Mouse (Mus musculus) urinary bladder, postnatal 10 days (tissue): Measurements from ENCODE around the gene Etaa1.
"Not testable (repeated sequence)": the region's sequence is repeated elsewhere in the genome, so short reads cannot be mapped to it uniquely, and the experiment has no call there.

Source experiments
- DNase-seq: peaks from one replicate; pipeline ENCODE4 v3.0.0; 2022; ENCODE audit warnings: low spot score

Gene Etaa1

GRCm38 (mm10) chr11:17953231-17954134 is at the start of gene Etaa1:
Gene Etaa1 (minus strand): TSS chr11:17953875.
- DNase-seq, result peak; percentile 81

GRCm38 (mm10) chr11:17994151-17994550 is 40.5 kb upstream of the Etaa1 start:
- DNase-seq, result no peak

- DNase-seq, result no peak
These were observed 38.6 kb upstream of the Etaa1 start for GRCm38 (mm10) chr11:17992311-17992710.

GRCm38 (mm10) chr11:17983331-17983730 is 29.7 kb upstream of the Etaa1 start:
- no peak for DNase-seq

GRCm38 (mm10) chr11:17981246-17981645 is 27.6 kb upstream of the Etaa1 start:
- DNase-seq, result no peak

DNA sequence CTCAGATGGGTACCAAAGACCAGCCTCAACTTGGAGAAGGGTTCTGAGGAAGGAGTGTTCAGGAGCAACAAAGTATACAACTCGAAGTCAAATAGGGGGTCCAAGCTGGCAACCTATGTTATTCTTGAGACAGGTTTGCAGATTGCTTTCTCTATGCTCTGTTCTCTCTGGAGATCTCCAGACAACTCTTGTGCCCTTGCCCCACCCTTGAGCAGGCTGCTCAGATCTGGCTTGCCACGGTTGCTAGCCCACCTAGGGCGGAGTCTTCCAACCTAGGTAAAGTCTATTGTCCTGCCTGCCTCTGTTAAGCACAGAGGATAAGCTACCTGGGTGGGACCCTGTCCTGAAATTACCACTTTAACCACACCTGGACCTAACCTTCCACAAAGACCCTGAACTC is 21.9 kb upstream of the Etaa1 start:
- no peak for DNase-seq

GRCm38 (mm10) chr11:17952791-17953190 is 884 bp downstream of the Etaa1 start:
- no peak for DNase-seq

DNA sequence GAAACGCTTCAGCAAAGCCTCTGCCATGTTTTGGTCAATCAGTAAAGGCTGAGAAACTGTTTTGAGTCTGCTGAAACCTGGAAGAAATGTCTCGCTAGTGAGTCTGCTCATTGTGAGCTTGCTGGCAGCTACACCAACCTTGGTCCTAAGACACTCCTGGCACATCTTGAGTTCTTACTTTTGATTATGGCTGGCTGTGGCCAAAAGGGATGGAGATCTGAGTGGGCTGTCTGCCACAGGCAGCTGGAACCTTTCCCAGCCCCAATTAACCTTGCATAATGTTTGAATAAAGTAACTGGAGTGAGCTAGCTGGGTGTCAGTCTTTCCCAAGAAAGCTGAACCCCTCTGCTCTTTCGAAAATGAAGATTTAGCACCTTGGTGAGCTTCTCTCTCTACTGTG is 2.3 kb downstream of the Etaa1 start:
- DNase-seq, result no peak

- DNase-seq, result no peak
These were observed 14.5 kb downstream of the Etaa1 start for GRCm38 (mm10) chr11:17939168-17939567.

GRCm38 (mm10) chr11:17937931-17938330 is 15.7 kb downstream of the Etaa1 start:
- DNase-seq, result no peak

GRCm38 (mm10) chr11:17917905-17918304 is 35.8 kb downstream of the Etaa1 start:
- no peak for DNase-seq

- no peak for DNase-seq
These were observed 36.6 kb downstream of the Etaa1 start for GRCm38 (mm10) chr11:17917101-17917500.

DNA sequence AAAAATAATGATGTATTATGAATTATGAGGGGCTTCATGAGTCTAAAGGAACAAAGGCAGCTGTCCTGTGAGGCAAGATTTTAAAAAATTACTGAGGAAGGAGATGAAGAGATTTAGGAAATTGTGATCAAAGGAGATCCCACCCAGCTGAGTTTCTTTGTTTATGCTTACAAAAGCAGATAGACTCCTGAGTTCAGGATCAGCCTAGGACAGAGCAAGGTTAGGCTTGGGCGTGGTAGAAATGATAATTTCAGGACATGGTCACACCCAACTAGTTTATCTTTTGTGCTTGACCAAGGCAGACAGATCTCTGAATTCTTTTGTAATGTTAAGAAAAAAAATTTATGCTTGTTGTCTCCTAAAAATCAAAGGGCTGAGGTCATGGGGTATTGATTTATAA is 37.2 kb downstream of the Etaa1 start:
- DNase-seq, result no peak

GRCm38 (mm10) chr11:17900996-17901395 is 52.7 kb downstream of the Etaa1 start:
- DNase-seq, result not testable (repeated sequence)
